Comparison of ENCODE assay signal across 36 mouse cellular contexts in genomic region chr16:85854505-85854904, GRCm38 (mm10). TPM values are rescaled to one million over a fixed set of nuclear protein-coding genes. Genes with fewer than 3 reads are reported as not detected.
"Had no signal": no experiment of that assay in that cellular context is flagged by ENCODE, and none has a peak within 500 bp of the region (broad histone marks: within the 10 kb centered on the region; RNA-seq: fewer than 3 reads in every experiment).

No protein-coding gene starts in this region.

- ATAC-seq: hindbrain, embryonic 16.5 days; hindbrain, postnatal 0 days; inflammation-experienced regulatory T-cells, adult 6 months; intestine, embryonic 15.5 days; intestine, embryonic 16.5 days; intestine, postnatal 0 days had no signal

- H3K9me3 ChIP-seq: heart, embryonic 10.5 days; heart, embryonic 12.5 days; heart, embryonic 13.5 days; heart, embryonic 15.5 days; hindbrain, embryonic 10.5 days; hindbrain, embryonic 12.5 days; hindbrain, embryonic 13.5 days; hindbrain, embryonic 15.5 days; intestine, embryonic 15.5 days; kidney, embryonic 15.5 days had no signal

- H3K36me3 ChIP-seq: heart, embryonic 10.5 days; heart, embryonic 12.5 days; heart, embryonic 13.5 days; heart, embryonic 15.5 days; hindbrain, embryonic 10.5 days; hindbrain, embryonic 12.5 days; hindbrain, embryonic 13.5 days; hindbrain, embryonic 15.5 days; intestine, embryonic 15.5 days; kidney, embryonic 15.5 days had no signal

- H3K4me2 ChIP-seq: heart, embryonic 11.5 days; heart, embryonic 12.5 days; heart, embryonic 13.5 days; heart, embryonic 15.5 days; hindbrain, embryonic 12.5 days; hindbrain, embryonic 13.5 days; hindbrain, embryonic 14.5 days; hindbrain, embryonic 15.5 days; intestine, embryonic 15.5 days; kidney, embryonic 15.5 days had no signal

- DNase-seq: heart, postnatal 10 days; heart, postnatal 14 days; heart, postnatal 36 days; heart, postnatal 4 days; kidney, adult 11 months; kidney, adult 18-20 months; kidney, adult 2 months; kidney, adult 8-10 months; kidney, adult 9 months; kidney, postnatal 10 days; kidney, postnatal 14 days; kidney, postnatal 25 days; kidney, postnatal 36 days; kidney, postnatal 4 days; layer of hippocampus, adult 9-11 months; layer of hippocampus, postnatal 36 days had no signal

- H3K4me3 ChIP-seq: heart, embryonic 10.5 days; heart, embryonic 12.5 days; heart, embryonic 13.5 days; heart, embryonic 15.5 days; hindbrain, embryonic 10.5 days; hindbrain, embryonic 12.5 days; hindbrain, embryonic 13.5 days; hindbrain, embryonic 15.5 days; intestine, embryonic 15.5 days; kidney, embryonic 15.5 days; layer of hippocampus, adult 2 months; left cerebral cortex, adult 2 months had no signal

- H3K4me1 ChIP-seq: heart, embryonic 10.5 days; heart, embryonic 12.5 days; heart, embryonic 13.5 days; heart, embryonic 15.5 days; hindbrain, embryonic 10.5 days; hindbrain, embryonic 12.5 days; hindbrain, embryonic 13.5 days; hindbrain, embryonic 15.5 days; intestine, embryonic 15.5 days; kidney, embryonic 15.5 days had no signal

- H3K27ac ChIP-seq: heart, embryonic 10.5 days; heart, embryonic 13.5 days; heart, embryonic 15.5 days; hindbrain, embryonic 10.5 days; hindbrain, embryonic 12.5 days; hindbrain, embryonic 13.5 days; hindbrain, embryonic 14.5 days; hindbrain, embryonic 15.5 days; hindbrain, postnatal 0 days; intestine, embryonic 15.5 days; kidney, embryonic 15.5 days; kidney, postnatal 0 days; layer of hippocampus, adult 2 months; left cerebral cortex, adult 2 months had no signal

- H3K27me3 ChIP-seq: heart, embryonic 12.5 days; heart, embryonic 13.5 days; heart, embryonic 15.5 days; hindbrain, embryonic 12.5 days; hindbrain, embryonic 13.5 days; hindbrain, embryonic 15.5 days; intestine, embryonic 15.5 days; kidney, embryonic 15.5 days had no signal

- H3K9ac ChIP-seq: heart, embryonic 12.5 days; heart, embryonic 13.5 days; heart, embryonic 15.5 days; hindbrain, embryonic 12.5 days; hindbrain, embryonic 13.5 days; hindbrain, embryonic 14.5 days; hindbrain, embryonic 15.5 days; intestine, embryonic 15.5 days; kidney, embryonic 15.5 days had no signal

RNA-seq across cellular contexts. Expression of gene Adamts1, which starts 51.6 kb away (rescaled TPM):
- polyA plus RNA-seq: inflammation-experienced regulatory T-cells, adult 6 months had no signal
